Mouse (Mus musculus) hindbrain, embryonic 14.5 days (tissue): Measurements from ENCODE around the gene Bahcc1. TPM values are rescaled to one million over a fixed set of nuclear protein-coding genes. Genes with fewer than 3 reads are reported as not detected.

Experiments used
- ATAC-seq: fragments of 200-750 bp; cut with Nextera tagmentation; 2 replicates; pipeline ENCODE4 v1.8.0; 2017; ENCODE audit warnings: moderate number of reproducible peaks, mild to moderate bottlenecking, moderate TSS enrichment, moderate library complexity; ENCODE audit not compliant: low FRiP score
- DNase-seq: peaks from one replicate; pipeline ENCODE4 v3.0.0-alpha.2; 2015; ENCODE audit warnings: low spot score
- H3K27ac ChIP-seq: fragments of 300-500 bp; sonication (generic); 2 replicates; pipeline ENCODE4 v1.5.1; 2014; ENCODE audit warnings: mild to moderate bottlenecking, moderate library complexity
- H3K27me3 ChIP-seq: fragments of 300-500 bp; sonication (generic); 2 replicates; pipeline ENCODE4 v1.6.1; 2014; ENCODE audit warnings: mild to moderate bottlenecking, low read length, mixed read lengths; ENCODE audit not compliant: control insufficient read depth, insufficient read depth
- H3K36me3 ChIP-seq: fragments of 300-500 bp; sonication (generic); replicated peaks from 2 replicates; pipeline ENCODE4 v1.6.1; 2014; ENCODE audit not compliant: control insufficient read depth, insufficient read depth
- H3K4me1 ChIP-seq: fragments of 300-500 bp; sonication (generic); replicated peaks from 2 replicates; pipeline ENCODE4 v1.6.1; 2014; ENCODE audit warnings: antibody characterized with exemption, low read length, mixed read lengths; ENCODE audit not compliant: control insufficient read depth, insufficient read depth
- H3K4me2 ChIP-seq: fragments of 300-500 bp; sonication (generic); replicated peaks from 2 replicates; pipeline ENCODE4 v1.6.1; 2014; ENCODE audit warnings: mild to moderate bottlenecking, moderate library complexity
- H3K4me3 ChIP-seq: fragments of 300-500 bp; sonication (generic); replicated peaks from 2 replicates; pipeline ENCODE4 v1.5.1; 2014; ENCODE audit warnings: mild to moderate bottlenecking, low read length
- H3K9ac ChIP-seq: fragments of 300-500 bp; sonication (generic); 2 replicates; pipeline ENCODE4 v1.6.1; 2014
- H3K9me3 ChIP-seq: fragments of 300-500 bp; sonication (generic); 2 replicates; pipeline ENCODE4 v1.6.1; 2016; ENCODE audit warnings: low read length; ENCODE audit not compliant: control insufficient read depth
- WGBS: fragments of 180-500 bp; shearing (Covaris S2); extraction: QIAGEN DNeasy Blood & Tissue Kit; methylation state at CpG from one replicate; pipeline ENCODE4 v1.1.7; 2014; 5-methylcytosine and 5-hydroxymethylcytosine counted together
- polyA plus RNA-seq: library from polyadenylated mRNA; unstranded; fragments of >200 nt; fragmentation: Nextera tagmentation; extraction: Ambion mirVana; gene quantifications from 2 replicates; pipeline ENCODE4 v1.2.1, GENCODE M21; 2014

Bahcc1 gene
- polyA plus RNA-seq, 1 experiment from 2014 or later, result 16.3 TPM

GRCm38 (mm10) chr11:120187236-120188101 is 45.3 kb upstream of the Bahcc1 start:
- Histone ChIP-seq H3K9ac (peak overlapping the region; percentile 98), H3K4me1 (peaks cover 53% of the 10 kb centered on the region), H3K4me2 (peak overlapping the region; percentile 98), H3K27ac (peak overlapping the region; percentile 97), H3K4me3 (peak overlapping the region; percentile 69), H3K36me3 (no peaks in the 10 kb centered on the region), H3K27me3 (no peaks in the 10 kb centered on the region), H3K9me3 (no peaks in the 10 kb centered on the region)
- no peak for ATAC-seq
- DNase-seq, result peak; percentile 58
- under 1% methylated on average over 43 of the region's 43 CpGs for WGBS

DNA sequence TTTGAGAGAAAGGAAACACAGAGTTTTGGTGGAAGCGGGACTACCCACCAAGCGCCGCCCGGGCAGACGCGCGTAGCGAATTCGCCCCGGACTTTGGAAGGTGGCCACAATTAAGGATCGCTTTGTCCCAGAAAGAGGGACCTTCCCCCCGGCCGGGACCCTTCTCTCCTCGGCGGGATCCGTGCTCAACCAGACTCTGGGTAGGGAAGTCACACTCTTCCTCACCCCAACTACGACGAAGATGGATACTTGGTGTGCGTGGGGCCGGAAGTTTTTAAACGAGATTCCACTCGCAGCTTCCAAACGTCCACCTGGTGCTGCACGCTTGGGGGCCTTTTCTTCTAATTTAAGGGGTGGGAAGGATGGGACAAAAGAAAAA is 44.7 kb upstream of the Bahcc1 start:
- H3K27ac ChIP-seq, result peak overlapping the region; percentile 97
- H3K4me3 ChIP-seq, result peak overlapping the region; percentile 69
- ATAC-seq (no peak), DNase-seq (no peak)
- no peaks in the 10 kb centered on the region for H3K9me3 ChIP-seq
- H3K9ac ChIP-seq, result peak overlapping the region; percentile 98
- under 1% methylated on average over 24 of the region's 24 CpGs for WGBS
- H3K27me3 ChIP-seq, result no peaks in the 10 kb centered on the region
- no peaks in the 10 kb centered on the region for H3K36me3 ChIP-seq
- H3K4me2 ChIP-seq, result peak overlapping the region; percentile 98
- H3K4me1 ChIP-seq, result peaks cover 48% of the 10 kb centered on the region

DNA sequence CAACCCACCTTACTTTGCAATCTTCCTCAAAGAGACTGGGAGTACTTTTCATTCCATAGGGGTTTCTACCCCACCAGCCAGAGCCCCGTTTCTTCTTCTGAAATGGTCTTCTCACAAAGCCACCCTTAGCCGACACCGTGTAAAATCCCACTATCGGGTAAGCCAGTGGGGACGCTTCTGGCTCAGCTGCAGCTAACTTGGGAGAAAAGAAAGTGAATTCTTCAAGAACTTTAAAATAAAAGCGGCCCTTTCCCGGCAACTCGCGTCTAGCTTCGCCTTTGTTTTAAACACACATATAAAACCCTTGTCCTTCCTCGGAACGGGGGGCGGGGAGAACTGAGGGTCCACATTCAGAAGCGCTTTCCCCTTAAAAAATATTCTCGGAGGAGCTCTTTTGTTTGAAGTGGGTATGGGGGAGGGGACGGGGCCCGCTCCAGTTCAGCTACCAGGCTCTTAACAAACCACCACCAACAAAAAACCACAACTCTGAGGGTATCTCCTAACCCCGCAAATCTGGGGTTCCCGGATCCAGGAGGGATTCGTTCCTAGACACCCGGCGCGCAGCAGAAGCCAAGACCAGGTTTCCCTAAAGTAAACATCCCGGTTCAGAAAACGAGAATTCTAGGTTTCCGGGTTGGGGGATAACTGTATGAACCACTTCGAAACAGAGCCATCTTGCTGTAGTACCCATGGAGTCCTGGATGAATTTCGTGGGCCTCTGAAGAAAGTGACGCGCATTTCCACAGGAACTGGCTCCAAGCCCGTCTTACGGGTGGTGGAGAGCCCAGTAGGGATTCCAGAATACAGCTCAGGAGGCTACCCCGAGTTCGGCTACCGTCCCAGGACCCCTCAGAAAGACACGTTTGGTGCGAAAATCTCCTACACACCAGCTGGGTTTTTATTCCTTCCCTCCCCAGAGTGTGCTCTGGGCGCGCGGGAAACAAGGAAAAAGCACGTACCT is 44.0 kb upstream of the Bahcc1 start:
- Histone ChIP-seq H3K9me3 (no peaks in the 10 kb centered on the region), H3K27me3 (no peaks in the 10 kb centered on the region), H3K36me3 (no peaks in the 10 kb centered on the region), H3K9ac (peak overlapping the region; percentile 98), H3K4me2 (peak overlapping the region; percentile 98), H3K27ac (peak overlapping the region; percentile 97), H3K4me3 (peak overlapping the region; percentile 69), H3K4me1 (peaks cover 41% of the 10 kb centered on the region)
- under 1% methylated on average over 40 of the region's 41 CpGs for WGBS
- DNase-seq, result peak; percentile 64
- ATAC-seq, result no peak

DNA sequence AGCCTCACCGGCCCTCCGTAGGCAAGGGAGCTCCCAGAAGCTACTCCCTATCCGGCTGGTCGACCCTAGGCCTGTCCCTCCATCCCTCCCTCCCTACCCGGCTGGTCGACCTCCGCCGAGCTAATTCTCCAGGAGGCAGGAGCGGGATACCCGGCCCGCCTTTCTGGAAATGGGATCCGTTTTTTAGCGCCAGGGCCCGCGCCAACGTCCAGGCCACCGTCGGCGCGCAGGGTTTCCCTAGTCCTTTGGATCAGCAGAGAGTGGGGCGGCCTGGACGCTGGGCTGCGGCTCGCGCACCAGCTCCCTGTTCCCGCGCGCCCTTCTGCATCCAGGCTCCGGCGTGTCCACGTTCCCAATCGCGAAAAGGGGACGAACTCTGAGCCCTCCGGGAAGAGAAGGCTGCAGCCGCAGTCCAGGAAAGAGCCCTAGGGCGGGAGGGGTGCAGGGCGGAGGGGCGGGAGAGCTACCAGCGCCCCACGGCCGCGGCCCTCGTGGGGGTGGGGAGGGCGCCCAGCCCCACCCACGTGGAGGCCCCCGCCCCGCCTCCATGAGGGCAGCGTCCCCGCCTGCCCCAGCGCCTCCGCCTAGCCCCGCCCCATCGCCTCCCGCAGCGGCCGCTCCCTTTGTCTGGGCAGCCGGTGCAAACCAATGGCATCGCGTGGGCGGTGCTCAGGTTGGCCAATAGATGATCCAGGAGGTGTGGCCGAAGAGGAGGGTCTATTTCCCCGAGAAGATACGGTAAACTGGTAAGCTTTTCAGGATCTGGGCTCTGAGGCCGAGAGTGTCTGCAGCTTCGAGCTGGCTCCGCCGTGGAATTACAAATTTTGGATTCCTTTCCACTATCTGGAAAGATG is 43.1 kb upstream of the Bahcc1 start:
- no peaks in the 10 kb centered on the region for H3K27me3 ChIP-seq
- peak; percentile 97 for DNase-seq
- no peaks in the 10 kb centered on the region for H3K36me3 ChIP-seq
- peak overlapping the region; percentile 97 for H3K27ac ChIP-seq
- peaks cover 32% of the 10 kb centered on the region for H3K4me1 ChIP-seq
- peak; percentile 95 for ATAC-seq
- H3K4me2 ChIP-seq, result peak overlapping the region; percentile 98
- WGBS, result under 1% methylated on average over 60 of the region's 68 CpGs
- peak overlapping the region; percentile 98 for H3K9ac ChIP-seq
- peak overlapping the region; percentile 69 for H3K4me3 ChIP-seq
- H3K9me3 ChIP-seq, result no peaks in the 10 kb centered on the region

- ATAC-seq (no peak), DNase-seq (no peak)
- Histone ChIP-seq H3K27ac (peak overlapping the region; percentile 78), H3K4me2 (peak overlapping the region; percentile 98), H3K27me3 (no peaks in the 10 kb centered on the region), H3K9ac (peak overlapping the region; percentile 98), H3K9me3 (no peaks in the 10 kb centered on the region), H3K36me3 (no peaks in the 10 kb centered on the region), H3K4me1 (peaks cover 21% of the 10 kb centered on the region), H3K4me3 (peak overlapping the region; percentile 69)
- 37% methylated on average over 14 of the region's 14 CpGs for WGBS
Observed at GRCm38 (mm10) chr11:120190526-120191412, 42.0 kb upstream of the Bahcc1 start.

GRCm38 (mm10) chr11:120198831-120199230 is 33.9 kb upstream of the Bahcc1 start:
- H3K4me3 ChIP-seq, result no peak overlapping the region
- H3K36me3 ChIP-seq, result no peaks in the 10 kb centered on the region
- WGBS, result 20% methylated on average over 13 of the region's 13 CpGs
- H3K4me2 ChIP-seq, result no peak overlapping the region
- no peak overlapping the region for H3K9ac ChIP-seq
- H3K27me3 ChIP-seq, result no peaks in the 10 kb centered on the region
- ATAC-seq, result no peak
- DNase-seq, result no peak
- no peaks in the 10 kb centered on the region for H3K9me3 ChIP-seq
- H3K4me1 ChIP-seq, result 0 out of 2 replicates have a peak, but pooled peaks cover 5% of the 10 kb centered on the region
- no peak overlapping the region for H3K27ac ChIP-seq

DNA sequence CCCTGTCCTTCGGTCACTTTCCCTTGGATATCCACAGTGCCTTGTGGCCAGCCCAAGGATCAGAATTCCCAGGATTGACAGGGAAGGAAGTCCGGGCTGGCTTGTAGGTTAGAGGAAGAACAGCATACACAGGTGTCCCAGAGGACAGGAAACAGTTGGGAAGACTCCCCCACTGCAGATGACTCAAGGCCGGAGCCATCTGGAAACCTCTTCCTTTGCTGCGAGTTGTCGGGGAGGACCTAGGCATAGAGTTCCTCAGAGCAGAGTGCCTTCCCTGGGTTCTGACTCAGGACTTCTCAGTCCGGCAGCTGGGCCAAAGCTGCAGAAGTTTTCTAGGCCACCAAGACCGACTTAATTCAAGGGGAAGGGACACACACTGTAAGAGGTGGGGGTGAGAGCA is 33.0 kb upstream of the Bahcc1 start:
- Histone ChIP-seq H3K36me3 (no peaks in the 10 kb centered on the region), H3K4me3 (no peak overlapping the region), H3K27me3 (no peaks in the 10 kb centered on the region), H3K4me1 (0 out of 2 replicates have a peak, but pooled peaks cover 5% of the 10 kb centered on the region), H3K9me3 (no peaks in the 10 kb centered on the region), H3K4me2 (no peak overlapping the region), H3K27ac (no peak overlapping the region), H3K9ac (no peak overlapping the region)
- WGBS, result 75% methylated on average over 7 of the region's 7 CpGs
- ATAC-seq (no peak), DNase-seq (no peak)

- DNase-seq (no peak), ATAC-seq (no peak)
- Histone ChIP-seq H3K4me1 (0 out of 2 replicates have a peak, but pooled peaks cover 5% of the 10 kb centered on the region), H3K4me2 (no peak overlapping the region), H3K9me3 (no peaks in the 10 kb centered on the region), H3K27me3 (no peaks in the 10 kb centered on the region), H3K9ac (no peak overlapping the region), H3K36me3 (no peaks in the 10 kb centered on the region), H3K4me3 (no peak overlapping the region), H3K27ac (no peak overlapping the region)
- WGBS, result 68% methylated on average over 6 of the region's 6 CpGs
Observed at GRCm38 (mm10) chr11:120200621-120201020, 32.1 kb upstream of the Bahcc1 start.
